Mouse (Mus musculus): ENCODE measurements around the gene Gm49721.
A peak's percentile ranks its signal among the peaks of the same experiment; 100 is the strongest.
"Not testable (repeated sequence)": the region's sequence is repeated elsewhere in the genome, so short reads cannot be mapped to it uniquely, and the experiment has no call there.

Gene Gm49721

DNA sequence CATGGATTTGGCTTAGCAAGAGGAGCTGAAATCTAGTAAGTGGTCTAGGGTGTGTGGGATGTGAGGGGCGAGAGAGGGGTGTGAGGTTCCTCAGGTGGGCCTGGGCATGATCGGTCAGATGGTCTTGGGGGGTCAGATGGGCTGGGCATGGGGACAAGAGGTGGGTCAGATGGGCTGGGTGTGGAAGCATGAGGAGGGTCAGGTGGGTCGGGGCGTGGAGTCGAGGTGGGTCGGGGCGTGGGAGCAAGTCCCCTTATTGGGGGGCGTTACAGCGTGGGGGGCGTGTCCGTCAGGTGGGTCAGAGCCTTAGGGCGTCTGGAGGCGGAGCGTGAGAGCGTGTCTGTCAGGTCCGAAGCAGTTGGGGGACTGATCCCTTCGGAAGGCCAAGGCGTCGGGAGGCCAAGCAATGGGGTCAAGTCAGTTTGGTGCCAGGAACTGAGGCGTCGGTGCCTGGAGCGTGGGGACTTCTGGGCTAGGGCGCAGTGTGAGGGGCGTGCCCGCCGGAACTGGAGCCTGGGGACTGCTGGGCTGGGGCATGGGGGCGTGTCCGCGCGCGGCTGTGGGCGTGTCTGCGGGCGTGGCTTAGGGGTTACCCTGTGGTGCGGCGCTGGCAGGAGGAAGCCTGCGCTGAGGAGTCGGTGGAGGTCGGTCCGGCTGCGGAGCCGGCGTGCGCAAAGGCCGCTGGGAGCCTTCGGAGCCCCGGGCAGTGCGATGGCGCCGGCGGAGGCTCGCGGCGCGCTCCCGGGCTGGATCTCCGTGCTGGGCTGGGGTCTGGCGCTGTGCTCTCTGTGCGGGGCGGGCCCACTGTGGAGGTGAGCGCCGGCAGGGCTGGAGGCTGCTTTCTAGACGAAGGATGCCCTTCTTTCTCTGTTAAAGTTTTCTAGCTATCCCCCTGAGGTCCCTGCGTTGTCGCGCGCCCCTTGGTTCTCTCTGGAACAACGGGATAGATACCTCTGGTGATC is at the start of gene Gm49721:
Gm49721 (plus strand) TSS at position 618 of the 962 bp plus-strand sequence.
- peak in 1 of 2 experiments; percentile 36 for DNase-seq

DNA sequence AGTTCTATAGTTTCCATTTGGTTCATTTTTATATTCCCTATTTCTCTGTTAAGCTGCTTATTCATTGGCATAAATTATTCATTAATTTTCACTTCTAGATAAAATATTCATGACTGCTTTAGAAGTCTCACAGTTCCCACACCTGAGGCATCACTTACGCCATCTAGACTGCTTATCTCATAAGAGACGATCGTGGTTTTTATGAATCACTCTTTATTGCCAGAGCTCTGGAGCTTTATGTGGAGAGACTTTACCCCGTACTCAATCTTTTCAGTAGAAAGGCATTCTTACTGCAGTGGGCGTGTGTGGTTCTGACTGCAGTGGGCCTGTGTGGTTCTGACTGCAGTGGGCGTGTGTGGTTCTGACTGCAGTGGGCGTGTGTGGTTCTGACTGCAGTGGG is 47.1 kb upstream of the Gm49721 start:
- not testable (repeated sequence) for DNase-seq

DNA sequence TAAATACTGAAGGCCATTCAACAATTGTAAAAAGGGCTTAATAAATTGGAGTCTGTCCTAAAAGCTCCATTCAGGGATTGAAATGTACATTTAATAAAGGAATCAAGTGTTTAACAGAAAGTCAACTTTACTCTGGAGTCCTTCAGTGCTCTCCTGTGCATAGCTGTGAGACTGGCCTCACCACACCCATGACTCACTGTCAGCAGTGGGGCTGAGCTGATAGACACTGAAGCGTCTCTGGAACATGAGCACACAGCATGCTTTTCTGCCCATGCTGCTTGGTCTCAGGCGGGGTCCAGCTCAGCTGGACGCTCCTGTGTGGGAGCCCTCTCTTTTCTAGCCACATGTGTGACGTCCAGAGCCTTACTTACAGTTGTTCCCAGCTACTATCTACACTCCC is 36.1 kb upstream of the Gm49721 start:
- not testable (repeated sequence) for DNase-seq

DNA sequence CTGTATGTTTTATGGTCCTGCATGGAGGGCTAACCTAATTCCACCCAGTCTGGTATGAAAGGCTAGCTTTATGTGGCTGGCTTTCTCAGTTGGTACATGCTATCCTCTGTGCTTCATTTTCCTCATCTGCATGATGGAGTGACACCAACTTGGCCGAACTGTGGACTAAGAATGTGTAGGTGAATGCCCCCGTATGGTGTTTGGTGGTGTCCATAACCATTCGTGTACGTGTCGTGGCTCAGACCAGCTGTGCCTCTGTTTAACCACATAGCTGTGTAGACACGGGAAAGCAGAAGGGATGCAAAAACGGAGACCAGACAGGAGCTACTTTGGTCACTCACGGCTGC is 31.1 kb upstream of the Gm49721 start:
- not testable (repeated sequence) for DNase-seq

DNA sequence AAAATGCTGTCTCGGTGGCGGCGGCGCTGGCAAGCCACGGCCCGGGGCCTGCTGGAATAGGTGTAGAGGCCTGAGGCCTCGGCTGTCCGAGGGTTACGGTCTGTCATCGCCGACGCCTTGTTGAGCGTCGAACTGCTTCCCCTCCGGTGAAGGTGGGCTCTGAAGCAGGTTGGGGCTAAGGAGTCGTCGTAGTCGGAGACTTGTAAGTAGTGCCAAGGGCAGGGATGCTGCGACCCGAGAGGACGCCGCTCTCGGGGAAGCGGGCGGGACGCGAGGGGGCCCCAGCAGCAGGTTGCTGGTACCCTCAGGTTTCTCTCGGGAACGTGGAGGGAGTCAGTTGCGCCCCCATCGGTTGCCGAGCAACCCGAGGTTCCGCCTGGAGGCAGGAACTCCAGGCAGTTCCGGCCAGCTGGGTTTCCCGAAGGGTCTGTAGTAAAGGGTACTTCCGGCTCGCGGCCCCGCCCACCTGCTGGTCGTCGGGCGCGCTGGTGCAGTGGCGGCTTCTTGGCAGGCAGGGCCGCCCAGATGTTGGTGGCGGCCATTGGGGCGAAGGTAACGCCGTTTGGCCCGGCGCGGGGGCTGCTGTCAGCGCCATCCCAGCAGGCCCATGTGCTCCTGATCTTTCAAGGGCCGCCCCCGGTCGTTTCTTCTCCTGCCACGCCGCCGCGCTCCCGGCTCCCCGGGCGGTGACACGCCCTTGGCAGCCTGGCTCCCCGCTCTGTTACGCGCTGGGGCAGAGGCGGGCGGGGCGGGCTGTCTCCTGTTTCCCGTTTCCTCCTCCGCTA is 30.5 kb upstream of the Gm49721 start, which contains the start of gene Rsph3b:
Rsph3b (minus strand) TSS at position 699 of the 785 bp plus-strand sequence.
- DNase-seq: peak; percentile 74 to 78

DNA sequence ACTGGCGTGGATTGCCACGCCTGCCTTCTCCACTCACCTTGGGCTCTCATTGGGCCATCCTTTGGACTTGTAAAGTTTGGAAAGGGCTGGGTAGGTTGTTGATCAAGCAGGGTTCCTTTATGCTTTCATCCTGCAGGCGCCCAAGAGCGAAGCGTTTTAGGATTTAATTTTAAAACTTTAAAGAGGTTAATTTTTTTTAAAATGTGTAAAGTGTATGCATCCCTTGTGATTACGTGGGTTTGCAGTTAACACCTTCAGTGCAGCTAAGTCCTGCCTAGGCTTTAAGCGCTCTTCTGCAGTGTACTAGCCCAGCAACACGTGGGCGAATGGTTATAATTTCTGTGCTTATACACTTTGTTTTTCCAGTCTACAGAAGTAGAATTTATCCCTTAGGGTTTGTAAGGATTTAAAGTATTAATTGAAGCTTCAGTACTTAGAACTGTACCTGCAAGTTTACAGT is 29.9 kb upstream of the Gm49721 start:
- not testable (repeated sequence) for DNase-seq

DNA sequence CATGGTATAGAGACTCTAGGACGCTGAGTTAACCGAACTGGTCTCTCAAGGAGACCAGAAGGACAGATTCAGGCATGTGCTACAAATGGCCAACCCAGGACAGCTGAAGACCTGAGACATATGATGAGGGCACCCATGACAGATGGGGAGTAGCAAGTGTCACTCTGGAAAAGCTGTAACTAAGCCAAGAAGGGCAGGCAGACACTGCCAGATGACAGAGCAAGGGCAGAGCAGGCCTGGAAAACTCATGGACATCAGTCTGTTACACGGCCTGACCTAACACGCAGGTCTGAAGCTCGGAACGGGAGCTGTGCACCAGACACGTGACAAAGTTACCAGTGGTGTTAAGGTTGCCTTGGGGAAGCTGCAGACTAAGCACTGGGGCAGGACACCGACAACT is 19.8 kb upstream of the Gm49721 start:
- DNase-seq: not testable (repeated sequence)

DNA sequence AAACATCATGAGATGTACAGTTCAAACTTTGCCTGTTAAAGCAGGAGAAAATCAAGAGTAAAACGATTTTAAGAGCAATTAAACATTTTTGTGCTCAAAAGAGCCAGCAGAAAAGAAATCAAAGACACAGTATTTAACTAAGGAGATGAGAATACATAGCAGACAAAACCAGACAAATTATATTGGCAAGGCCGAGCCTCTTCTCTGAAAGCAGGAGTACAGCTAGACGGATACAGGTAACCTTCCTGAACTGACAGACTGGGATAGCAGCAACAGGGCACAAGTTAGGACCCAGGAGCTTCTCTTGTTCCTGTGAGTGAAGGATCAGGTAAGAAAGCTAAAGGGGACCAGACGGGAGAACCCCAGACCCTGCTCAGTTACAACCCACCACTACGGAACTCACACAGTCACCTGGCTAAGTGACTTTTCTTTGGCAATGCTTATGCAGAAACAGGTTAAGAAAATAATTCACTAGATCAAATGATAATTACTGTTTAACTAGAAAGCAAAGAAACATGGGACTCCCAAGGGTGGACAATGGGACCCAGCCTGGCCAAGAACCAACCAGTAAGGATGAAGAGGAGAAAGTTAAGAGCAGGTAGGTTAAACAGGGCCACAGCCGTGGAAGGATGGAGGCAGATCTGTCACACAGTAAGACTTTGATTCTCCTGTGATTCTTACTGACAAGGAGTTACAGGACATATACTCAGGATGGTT is 19.0 kb upstream of the Gm49721 start:
- not testable (repeated sequence) for DNase-seq

DNA sequence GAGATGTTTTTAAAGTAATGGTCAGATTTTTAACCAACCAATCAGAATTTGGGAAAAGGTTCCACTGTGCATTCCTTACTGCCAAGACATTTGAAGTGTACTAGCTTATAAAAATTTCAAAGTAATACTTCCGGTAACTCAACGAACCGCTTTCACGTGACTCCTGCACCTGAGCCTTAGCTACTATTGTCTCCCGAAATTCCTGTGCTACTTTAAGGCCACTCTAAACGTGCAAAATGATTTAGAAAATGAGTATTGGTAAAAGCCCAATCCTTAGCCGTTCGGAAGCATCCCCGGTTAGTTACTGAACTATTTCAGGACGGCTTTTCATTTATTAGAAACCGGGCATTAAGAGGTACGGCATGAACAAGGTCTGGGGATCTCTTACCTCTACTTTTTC is 18.4 kb upstream of the Gm49721 start:
- not testable (repeated sequence) for DNase-seq

DNA sequence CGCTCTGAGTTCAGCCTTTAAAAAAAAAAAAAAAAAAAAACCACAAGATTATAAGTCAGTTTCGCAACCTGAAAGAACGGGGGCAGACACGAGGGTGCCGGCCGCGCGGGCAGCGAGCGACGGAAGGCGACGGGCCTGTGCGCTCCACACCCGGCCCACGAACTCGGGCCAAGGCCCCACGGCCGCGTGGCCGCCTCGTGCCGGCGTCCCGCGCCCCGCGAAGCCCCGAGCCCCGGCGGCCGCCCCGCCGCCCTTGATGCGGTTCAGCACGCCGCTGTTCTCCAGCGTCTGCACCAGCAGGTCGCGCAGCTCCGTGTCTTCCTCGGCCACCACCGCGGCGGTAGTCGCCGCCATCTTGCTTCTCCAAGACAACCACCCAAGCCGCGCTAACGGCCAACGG is 17.9 kb upstream of the Gm49721 start, which contains the start of gene Tagap1:
Tagap1 (minus strand) TSS at position 381 of the 400 bp plus-strand sequence.
- peak; percentile 43 to 67 for DNase-seq

DNA sequence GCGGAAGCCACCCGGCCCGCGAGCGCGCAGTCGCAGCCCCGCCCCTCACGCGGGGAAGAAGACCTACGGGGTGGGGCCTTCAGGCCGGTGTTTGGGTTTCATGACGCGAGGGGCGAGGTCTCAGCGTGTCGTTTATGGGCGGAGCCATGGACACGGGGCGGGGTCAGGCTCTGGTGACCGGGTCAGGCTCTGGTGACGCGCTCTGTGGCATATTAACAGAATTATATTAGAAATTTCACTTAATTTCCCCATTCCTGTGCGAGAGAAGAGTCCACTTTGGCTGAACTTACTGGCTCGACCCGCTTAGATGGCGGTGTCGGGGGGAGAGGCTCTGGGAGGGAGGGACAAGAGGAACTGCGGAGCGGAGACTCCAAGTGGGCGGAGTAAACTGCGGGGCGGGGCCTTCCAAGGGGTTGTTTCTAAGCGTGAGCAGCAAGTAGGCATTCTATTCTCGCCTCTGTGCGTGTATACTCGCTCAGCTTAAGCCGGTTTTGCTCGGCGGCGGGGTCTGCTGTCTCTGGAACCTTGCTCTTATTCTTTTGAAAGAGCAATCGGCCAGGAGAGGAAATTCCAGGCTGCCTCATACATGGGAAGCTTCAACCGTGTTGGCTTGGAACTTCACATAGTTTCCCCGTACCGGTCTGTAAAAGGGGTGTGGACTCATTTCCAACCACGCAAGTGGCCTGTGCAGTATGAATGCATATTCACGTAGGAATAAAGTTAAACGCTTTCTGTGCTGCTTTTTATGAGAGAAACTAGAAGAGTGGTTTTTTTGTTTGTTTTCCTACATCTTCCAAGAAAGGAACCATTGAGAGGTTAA is 17.3 kb upstream of the Gm49721 start:
- peak in 1 of 2 experiments; percentile 51 for DNase-seq

DNA sequence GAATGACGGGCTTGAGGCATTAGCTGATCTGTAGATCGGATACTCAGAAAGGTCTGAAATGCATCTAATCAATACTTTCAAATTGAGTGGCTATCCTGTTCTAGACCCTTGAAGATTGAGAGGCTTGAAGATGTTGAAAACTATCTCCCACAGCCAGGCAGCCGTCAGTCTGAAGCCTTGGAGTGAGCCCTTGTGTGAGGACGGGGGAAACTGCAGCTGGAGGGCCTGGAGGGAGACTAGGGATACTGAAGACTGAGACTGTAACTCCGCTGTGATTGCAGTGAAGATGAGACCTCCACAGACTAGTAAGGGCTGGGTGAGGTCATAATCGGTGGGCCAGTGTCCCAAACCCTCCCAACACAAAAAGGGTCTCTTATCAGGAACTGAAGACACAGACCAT is 16.4 kb upstream of the Gm49721 start:
- not testable (repeated sequence) for DNase-seq

DNA sequence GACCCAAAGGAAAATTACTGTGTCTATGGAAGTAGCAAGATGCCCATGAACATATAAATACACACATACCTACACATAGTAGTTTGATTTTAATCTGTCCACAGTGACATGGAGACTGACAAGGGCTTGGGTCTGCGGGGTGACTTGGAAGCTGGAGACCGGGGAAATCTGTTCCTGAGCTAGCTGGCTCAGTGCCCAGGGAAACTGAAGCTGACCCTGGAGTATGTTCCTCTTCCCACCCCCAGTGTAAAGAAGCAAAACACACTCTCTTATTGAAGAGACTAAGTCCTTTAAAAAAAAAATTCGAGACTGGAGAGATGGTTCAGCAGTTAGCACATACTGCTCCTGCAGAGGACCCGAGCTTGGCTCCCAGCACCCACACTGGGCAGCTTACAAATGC is 15.8 kb upstream of the Gm49721 start:
- DNase-seq: peak; percentile 19 to 36

DNA sequence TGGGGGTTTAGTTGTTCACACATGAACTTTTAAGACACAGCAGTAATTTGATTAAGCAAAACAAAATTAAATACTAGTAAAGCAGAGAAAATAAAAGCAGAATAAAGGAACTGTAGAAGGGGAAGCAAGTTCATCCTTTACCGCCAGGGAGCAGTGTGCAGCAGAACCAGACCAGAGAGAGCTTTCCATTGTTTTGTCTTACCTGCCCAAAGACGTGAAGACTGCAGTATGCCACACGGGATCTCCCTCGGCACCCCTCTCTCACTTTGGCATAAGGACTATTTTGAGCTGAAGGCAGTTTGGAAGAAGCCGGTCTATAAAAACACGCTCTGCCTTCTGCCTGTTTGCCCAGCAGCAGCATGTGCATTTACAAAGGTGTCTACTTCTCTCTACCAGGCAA is 13.3 kb upstream of the Gm49721 start:
- DNase-seq: peak; percentile 50 to 51

DNA sequence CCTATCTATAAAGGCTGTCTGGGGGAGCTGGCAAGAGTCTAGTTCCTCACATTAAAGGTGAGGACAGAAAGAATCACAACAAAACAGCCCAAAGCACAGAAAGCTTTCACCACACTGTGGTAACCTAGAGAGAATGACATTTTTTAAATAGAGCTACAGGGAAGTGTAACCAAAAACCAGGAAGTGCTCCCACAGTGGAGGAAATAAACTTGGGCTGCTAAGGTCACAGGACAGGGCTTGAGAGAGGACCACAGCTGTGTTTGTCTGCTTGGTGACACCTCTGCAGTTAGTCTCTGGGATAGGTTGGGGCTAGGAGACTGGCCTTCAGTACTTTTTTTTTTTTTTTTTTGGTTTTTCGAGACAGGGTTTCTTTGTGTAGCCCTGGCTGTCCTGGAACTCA is 11.0 kb upstream of the Gm49721 start:
- not testable (repeated sequence) for DNase-seq

DNA sequence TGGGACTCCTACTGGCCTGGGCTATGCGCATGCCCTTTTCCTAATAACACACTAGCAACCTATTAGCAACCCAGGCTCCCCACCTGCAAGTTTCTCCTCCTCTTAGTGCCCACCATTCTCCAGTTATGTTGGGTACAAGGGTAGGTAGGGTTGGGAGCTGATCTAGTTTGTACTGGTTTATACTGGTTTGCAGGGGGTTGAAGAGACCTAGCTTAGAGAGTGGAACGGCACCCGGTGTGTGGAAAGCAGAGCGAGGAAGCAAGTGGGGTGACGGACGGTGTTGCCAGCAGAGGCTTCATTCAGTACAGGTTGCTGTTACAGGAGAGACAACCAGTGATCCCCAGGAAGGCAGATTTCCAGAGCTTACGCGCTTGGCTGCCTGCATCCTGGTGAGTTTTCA is 8.4 kb upstream of the Gm49721 start, which contains the start of gene Rnaset2b:
Rnaset2b (plus strand) TSS at position 301 of the 400 bp plus-strand sequence.
- not testable (repeated sequence) for DNase-seq

DNA sequence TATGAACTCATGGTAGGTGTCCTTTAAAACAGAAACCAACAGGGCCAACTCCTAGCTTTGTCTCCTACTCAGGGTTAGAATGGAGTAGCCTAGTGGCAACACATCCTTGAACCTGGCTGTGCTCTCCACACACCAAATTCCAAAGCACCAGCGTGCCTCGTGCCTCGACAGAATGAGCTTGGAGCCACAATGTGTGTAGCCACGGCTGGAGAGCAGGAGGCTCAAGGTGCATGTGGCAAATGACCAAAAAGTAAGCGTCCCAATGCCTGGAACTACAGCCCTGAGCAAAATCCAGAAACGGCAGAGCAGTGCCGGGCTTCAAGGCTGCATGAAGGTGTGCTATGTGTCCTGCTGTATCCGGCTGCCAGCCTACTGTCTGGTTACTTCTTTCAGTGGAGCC is 7.5 kb upstream of the Gm49721 start:
- DNase-seq: not testable (repeated sequence)

DNA sequence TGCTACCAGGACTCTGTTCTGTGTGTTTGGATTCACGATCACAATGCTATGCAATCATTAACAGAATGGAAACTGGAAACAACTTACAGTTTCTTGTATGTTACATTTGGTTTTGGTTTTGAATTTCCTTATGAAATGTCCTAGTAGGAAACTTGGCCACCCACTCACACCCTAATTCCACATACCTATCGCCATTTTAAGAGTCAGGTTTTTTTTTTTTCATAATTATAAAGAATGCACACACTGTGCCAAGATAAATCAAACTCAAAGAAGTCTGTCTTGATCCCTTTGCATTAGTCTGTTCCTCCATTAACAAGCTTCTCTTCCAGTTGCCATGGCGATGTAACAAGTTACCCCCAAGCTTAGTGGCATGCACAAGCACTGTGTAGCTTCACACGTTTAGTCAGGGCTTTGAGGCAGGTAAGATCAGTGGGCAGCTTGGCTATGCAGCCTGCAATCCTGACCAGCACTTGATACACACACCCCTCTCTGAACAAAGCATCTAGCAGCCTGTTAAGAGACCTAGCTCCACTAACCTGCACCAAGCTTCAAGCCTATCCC is 5.8 kb upstream of the Gm49721 start:
- DNase-seq: not testable (repeated sequence)

DNA sequence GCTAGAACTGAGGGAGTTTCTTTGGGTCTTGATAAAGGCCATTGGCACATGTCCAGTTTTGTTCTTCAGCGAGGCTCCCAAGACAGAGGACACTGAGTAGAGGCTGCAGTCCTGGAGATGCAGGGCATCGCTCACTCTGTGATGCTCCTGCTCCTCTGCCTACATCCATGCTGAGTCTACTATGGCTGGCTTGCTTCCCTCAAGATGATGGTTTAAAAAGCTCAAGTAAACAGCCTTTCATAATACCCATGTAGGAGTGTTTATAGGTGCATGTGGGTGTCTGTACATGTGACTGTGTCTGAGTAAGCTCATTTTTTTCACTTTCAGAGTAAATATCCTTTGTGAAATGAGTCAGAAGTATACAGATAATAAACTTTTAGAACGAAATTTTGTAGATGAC is 3.7 kb upstream of the Gm49721 start:
- DNase-seq: not testable (repeated sequence)

DNA sequence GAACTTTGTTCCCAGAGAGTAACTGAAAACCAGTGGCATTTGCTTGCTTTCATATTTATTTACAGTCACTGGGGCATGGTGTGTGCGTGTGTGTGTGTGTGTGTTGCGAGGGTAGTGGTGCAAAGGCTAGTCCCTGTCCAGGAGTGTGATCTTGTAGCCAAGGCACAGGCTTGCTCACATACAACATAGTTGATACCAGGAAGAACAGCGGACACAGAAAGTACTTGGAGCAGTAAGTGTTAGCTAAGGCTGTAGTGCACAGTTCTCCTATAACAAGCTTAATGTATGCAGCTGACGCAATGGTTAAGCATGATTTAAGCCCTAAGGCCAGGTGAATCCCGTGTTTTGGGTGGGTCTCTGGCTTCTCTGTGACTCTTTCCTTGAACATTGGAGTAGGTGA is 676 bp downstream of the Gm49721 start:
- DNase-seq: not testable (repeated sequence)

DNA sequence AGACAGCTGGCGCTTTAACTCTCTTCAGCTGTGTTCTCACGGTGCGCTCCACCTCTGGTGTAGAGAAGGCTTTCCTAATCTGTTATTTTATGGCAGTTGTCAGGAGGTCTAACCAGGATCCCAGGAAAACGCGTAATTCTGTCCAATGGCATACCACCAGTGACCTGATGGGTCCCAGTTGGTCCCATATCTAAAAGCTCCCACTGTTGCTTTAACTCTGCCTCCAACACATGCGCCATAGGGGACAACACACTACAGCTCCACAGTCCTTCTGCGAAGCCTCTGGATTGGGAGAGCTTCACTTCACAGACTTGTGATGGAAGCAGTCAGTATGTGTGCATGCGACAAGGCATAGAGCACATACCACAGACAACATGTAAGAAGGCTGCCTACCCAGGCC is 1.4 kb downstream of the Gm49721 start:
- not testable (repeated sequence) for DNase-seq

All from cerebellum, postnatal 14 days (tissue).